20 mouse cellular contexts compared by ENCODE assay signal in genomic region chr4:100758265-100758898, GRCm38 (mm10).
"Had no signal": no experiment of that assay in that cellular context is flagged by ENCODE, and none has a peak within 500 bp of the region (broad histone marks: within the 10 kb centered on the region; RNA-seq: fewer than 3 reads in every experiment).

No protein-coding gene starts in this region.

- ATAC-seq: liver, embryonic 12.5 days had no signal

- H3K36me3 ChIP-seq: liver, embryonic 12.5 days; liver, embryonic 15.5 days; lung, embryonic 15.5 days; midbrain, embryonic 12.5 days; neural tube, embryonic 12.5 days; neural tube, embryonic 15.5 days had no signal

- H3K9ac ChIP-seq: liver, embryonic 12.5 days; liver, embryonic 15.5 days; lung, embryonic 15.5 days; midbrain, embryonic 12.5 days; neural tube, embryonic 12.5 days; neural tube, embryonic 15.5 days had no signal

- H3K4me1 ChIP-seq: liver, embryonic 15.5 days; midbrain, embryonic 12.5 days; neural tube, embryonic 12.5 days; neural tube, embryonic 15.5 days had no signal

- DNase-seq: kidney, adult 18-20 months; kidney, adult 9 months; kidney, postnatal 14 days; kidney, postnatal 4 days; liver; lung, adult 18-20 months; lung, postnatal 10 days; lung, postnatal 36 days; right cerebral cortex, adult 18-20 months; right cerebral cortex, postnatal 14 days; right cerebral cortex, postnatal 4 days; thymus, adult 2 months; thymus, postnatal 25 days had no signal

- H3K27me3 ChIP-seq: liver, embryonic 12.5 days; liver, embryonic 15.5 days; lung, embryonic 15.5 days; midbrain, embryonic 12.5 days; neural tube, embryonic 12.5 days; neural tube, embryonic 15.5 days had no signal

- H3K9me3 ChIP-seq: liver, embryonic 12.5 days; liver, embryonic 15.5 days; lung, embryonic 15.5 days; midbrain, embryonic 12.5 days; neural tube, embryonic 12.5 days; neural tube, embryonic 15.5 days had no signal

- H3K27ac ChIP-seq: liver, embryonic 12.5 days; liver, embryonic 15.5 days; lung, embryonic 15.5 days; midbrain, embryonic 12.5 days; neural tube, embryonic 12.5 days; neural tube, embryonic 15.5 days; stomach, postnatal 0 days had no signal

- H3K4me3 ChIP-seq: liver, embryonic 12.5 days; liver, embryonic 15.5 days; lung, embryonic 15.5 days; midbrain, embryonic 12.5 days; neural tube, embryonic 12.5 days; neural tube, embryonic 15.5 days had no signal

- H3K4me2 ChIP-seq: liver, embryonic 12.5 days; liver, embryonic 15.5 days; lung, embryonic 15.5 days; midbrain, embryonic 12.5 days; neural tube, embryonic 12.5 days; neural tube, embryonic 15.5 days had no signal
